Mouse (Mus musculus) heart, embryonic 13.5 days (tissue): ENCODE measurements at regions not wholly inside any gene's neighbourhood (a gene's known extent, or its start where the extent isn't known, plus 50 kb on each side); places are given as distances from the start of the nearest gene placed in this dataset.

Experiments
- ATAC-seq: fragments of 200-750 bp; cut with Nextera tagmentation; 2 replicates; pipeline ENCODE4 v1.8.0; 2017; ENCODE audit warnings: moderate TSS enrichment; ENCODE audit not compliant: insufficient number of reproducible peaks, low FRiP score, low TSS enrichment; ENCODE audit errors: extremely low read depth
- H3K27ac ChIP-seq: fragments of 300-500 bp; sonication (generic); replicated peaks from 2 replicates; pipeline ENCODE4 v1.5.1; 2015; ENCODE audit warnings: moderate library complexity, mild to moderate bottlenecking, inconsistent platforms
- H3K27me3 ChIP-seq: fragments of 300-500 bp; sonication (generic); replicated peaks from 2 replicates; pipeline ENCODE4 v1.6.1; 2015; ENCODE audit warnings: mild to moderate bottlenecking, inconsistent platforms
- H3K36me3 ChIP-seq: fragments of 300-500 bp; sonication (generic); 2 replicates; pipeline ENCODE4 v1.6.1; 2015; ENCODE audit warnings: mild to moderate bottlenecking, inconsistent platforms
- H3K4me1 ChIP-seq: fragments of 300-500 bp; sonication (generic); 2 replicates; pipeline ENCODE4 v1.6.1; 2015; ENCODE audit warnings: inconsistent platforms
- H3K4me2 ChIP-seq: fragments of 300-500 bp; sonication (generic); 2 replicates; pipeline ENCODE4 v1.6.1; 2015; ENCODE audit warnings: inconsistent platforms, mild to moderate bottlenecking, moderate library complexity
- H3K4me3 ChIP-seq: fragments of 300-500 bp; sonication (generic); 2 replicates; pipeline ENCODE4 v1.5.1; 2015; ENCODE audit warnings: moderate library complexity, mild to moderate bottlenecking, inconsistent platforms
- H3K9ac ChIP-seq: fragments of 300-500 bp; sonication (generic); 2 replicates; pipeline ENCODE4 v1.6.1; 2015; ENCODE audit warnings: inconsistent platforms, mild to moderate bottlenecking, moderate library complexity
- H3K9me3 ChIP-seq: fragments of 300-500 bp; sonication (generic); 2 replicates; pipeline ENCODE4 v1.6.1; 2016; ENCODE audit warnings: inconsistent platforms
- WGBS: fragments of 180-500 bp; shearing (Covaris S2); methylation state at CpG from one replicate; pipeline ENCODE4 v1.1.7; 2015; ENCODE audit warnings: mixed read lengths; 5-methylcytosine and 5-hydroxymethylcytosine counted together

DNA sequence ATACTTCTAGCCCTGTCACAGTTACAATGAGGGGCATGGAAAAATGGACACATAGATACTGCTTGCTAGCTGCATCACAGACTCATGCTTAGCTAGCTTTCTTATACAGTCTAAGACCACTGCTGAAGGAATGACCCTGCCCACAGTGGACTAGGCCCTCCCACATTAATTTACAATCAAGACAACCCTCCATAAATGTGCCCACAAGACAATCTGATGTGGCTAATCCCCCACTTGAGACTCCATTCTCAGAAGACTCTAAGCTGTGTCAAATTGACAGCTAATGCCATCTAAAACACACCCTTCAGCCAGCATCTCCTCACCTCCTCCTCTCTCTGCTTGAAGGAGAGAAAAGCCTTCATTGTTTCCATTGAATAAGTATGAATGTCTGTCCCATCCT is 107.8 kb downstream of the 3110018I06Rik start:
- Histone ChIP-seq H3K9me3 (no peaks in the 10 kb centered on the region), H3K27me3 (no peaks in the 10 kb centered on the region), H3K27ac (no peak overlapping the region), H3K4me2 (no peak overlapping the region), H3K4me3 (no peak overlapping the region), H3K36me3 (no peaks in the 10 kb centered on the region), H3K4me1 (no peaks in the 10 kb centered on the region), H3K9ac (no peak overlapping the region)
- ATAC-seq, result no peak

DNA sequence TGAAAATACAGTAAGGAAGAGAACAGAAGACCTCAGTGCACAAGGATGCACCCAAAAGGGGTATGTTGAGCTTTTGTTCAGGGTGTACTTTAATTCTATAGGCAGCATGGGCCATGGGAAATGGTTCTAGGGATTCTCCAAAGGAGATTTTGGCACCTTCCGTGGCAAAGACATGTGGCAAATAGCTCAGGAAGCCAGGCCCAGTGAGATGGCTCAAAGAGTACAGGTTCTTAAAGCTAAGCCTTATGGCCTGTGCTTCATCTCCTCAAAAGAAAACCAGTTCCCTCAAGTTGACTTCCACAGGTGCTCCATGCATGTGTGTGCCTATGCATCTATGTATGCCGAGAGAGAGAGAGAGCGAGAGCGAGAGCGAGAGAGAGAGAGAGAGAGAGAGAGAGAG is 112.1 kb downstream of the 3110018I06Rik start:
- H3K4me2 ChIP-seq, result no peak overlapping the region
- no peak overlapping the region for H3K4me3 ChIP-seq
- H3K4me1 ChIP-seq, result no peaks in the 10 kb centered on the region
- no peak overlapping the region for H3K9ac ChIP-seq
- no peaks in the 10 kb centered on the region for H3K36me3 ChIP-seq
- ATAC-seq, result no peak
- no peaks in the 10 kb centered on the region for H3K9me3 ChIP-seq
- H3K27ac ChIP-seq, result no peak overlapping the region
- no peaks in the 10 kb centered on the region for H3K27me3 ChIP-seq
- WGBS, result 86% methylated on average over 5 of the region's 5 CpGs

DNA sequence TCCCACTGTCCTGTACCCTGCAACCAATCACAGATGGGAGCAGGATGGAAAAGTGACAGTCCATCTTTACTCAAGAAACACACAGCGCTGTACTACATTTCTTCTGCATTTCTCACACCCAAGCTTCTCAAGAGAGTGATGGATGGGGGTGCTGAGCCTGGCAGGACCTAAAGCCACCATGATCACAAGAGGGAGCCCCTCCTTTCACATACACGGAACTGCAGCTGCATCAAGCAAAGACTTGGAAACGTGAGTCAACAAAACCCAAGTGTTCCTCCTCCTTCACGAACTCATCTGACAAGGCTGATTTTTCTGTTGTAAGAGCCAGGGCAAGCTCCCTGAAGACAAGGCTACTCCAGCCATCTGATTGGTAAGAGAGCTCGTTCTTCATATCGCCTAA is 120.5 kb downstream of the 3110018I06Rik start:
- Histone ChIP-seq H3K4me2 (no peak overlapping the region), H3K9ac (no peak overlapping the region), H3K9me3 (peaks cover 4% of the 10 kb centered on the region; the same call in 1 of the 2 replicates), H3K27ac (no peak overlapping the region), H3K4me3 (no peak overlapping the region), H3K27me3 (no peaks in the 10 kb centered on the region), H3K36me3 (no peaks in the 10 kb centered on the region), H3K4me1 (no peaks in the 10 kb centered on the region)
- no peak for ATAC-seq
- WGBS, result 65% methylated on average over 6 of the region's 6 CpGs

DNA sequence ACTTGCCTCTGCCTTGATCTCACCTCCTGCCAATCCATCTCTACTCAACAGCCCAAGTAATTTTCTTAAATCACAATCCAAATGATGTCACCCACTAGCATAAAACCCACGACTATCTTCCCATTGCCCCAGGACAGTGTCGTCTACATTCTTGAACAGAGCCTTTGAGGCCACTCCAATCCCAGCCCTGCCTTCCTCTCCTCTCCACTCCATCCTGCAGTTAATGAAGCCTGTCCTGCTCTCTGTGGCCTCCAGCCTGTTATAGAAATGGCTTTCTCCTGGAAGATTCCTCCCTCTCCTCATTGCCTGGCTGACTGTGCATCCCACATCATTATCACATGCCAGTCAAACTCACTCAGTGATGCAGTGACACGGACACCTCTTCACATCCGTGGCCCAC is 121.6 kb downstream of the 3110018I06Rik start:
- Histone ChIP-seq H3K4me1 (no peaks in the 10 kb centered on the region), H3K36me3 (no peaks in the 10 kb centered on the region), H3K27me3 (no peaks in the 10 kb centered on the region), H3K27ac (no peak overlapping the region), H3K9me3 (peaks cover 4% of the 10 kb centered on the region; the same call in 1 of the 2 replicates), H3K4me2 (no peak overlapping the region), H3K9ac (no peak overlapping the region), H3K4me3 (no peak overlapping the region)
- ATAC-seq, result no peak
- 65% methylated on average over 4 of the region's 4 CpGs for WGBS

DNA sequence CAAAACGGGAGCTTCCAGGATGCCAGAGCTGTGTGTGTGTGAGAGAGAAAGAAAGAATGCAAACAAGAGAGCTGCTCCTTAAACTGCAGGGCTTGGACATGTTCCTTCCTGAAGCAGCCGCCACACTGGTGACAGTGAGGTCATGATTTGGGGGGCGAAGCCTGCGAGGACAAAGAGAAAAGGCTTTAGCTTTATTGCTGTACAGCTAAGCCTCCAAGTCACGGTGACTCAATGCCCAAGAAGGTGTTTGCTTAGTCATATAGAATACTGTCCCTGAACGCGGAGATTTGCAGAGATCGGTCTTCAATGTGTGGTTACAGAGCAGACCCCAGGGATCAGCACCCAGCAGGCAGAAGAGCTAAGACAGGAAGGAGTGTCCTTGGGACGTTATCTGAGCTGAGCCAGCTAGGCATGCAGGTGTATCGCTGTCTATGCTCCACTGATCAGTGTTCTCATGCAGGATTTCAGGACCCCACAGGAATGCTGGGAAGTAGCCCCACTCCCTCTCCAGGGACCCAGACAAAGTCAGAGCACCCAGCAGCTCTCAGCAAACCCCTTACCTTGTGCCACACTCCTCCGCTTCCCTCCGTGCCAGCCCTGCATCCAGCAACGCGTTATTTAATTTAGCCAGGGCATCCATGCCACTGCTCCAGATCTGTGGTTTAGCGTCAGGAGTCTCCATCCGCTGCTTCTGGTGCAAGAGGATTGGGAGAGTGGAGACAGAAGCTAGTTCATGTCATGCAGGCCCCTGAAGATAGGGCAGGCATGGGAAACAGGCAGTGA is 129.0 kb downstream of the 3110018I06Rik start:
- H3K9me3 ChIP-seq, result no peaks in the 10 kb centered on the region
- no peak overlapping the region for H3K9ac ChIP-seq
- 66% methylated on average over 16 of the region's 16 CpGs for WGBS
- no peaks in the 10 kb centered on the region for H3K36me3 ChIP-seq
- ATAC-seq, result no peak
- no peak overlapping the region for H3K4me2 ChIP-seq
- H3K27ac ChIP-seq, result no peak overlapping the region
- H3K27me3 ChIP-seq, result no peaks in the 10 kb centered on the region; the same call in 1 of the 2 replicates
- H3K4me1 ChIP-seq, result no peaks in the 10 kb centered on the region
- H3K4me3 ChIP-seq, result no peak overlapping the region

DNA sequence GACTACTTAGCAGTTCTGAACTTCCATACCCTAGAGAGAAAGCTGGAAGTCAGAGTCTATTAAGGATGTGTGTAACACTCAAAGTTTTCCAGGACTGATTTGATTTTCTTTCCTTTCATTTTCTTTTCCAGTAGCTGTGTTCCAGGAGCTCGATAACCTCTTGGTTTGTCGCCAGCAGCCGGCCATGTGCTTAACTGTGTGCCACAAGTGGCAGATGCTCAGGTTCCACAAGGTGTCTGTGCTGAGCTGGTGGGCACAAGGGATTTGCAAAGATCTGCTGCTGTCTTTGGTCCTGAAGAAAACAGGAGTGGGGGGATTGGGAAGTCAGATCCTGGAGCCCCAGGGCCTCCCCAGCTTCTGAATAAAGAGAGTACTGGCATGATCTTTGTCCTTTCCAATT is 136.0 kb downstream of the 3110018I06Rik start:
- H3K4me2 ChIP-seq, result no peak overlapping the region
- H3K36me3 ChIP-seq, result no peaks in the 10 kb centered on the region
- H3K27me3 ChIP-seq, result no peaks in the 10 kb centered on the region
- no peak for ATAC-seq
- H3K9ac ChIP-seq, result no peak overlapping the region
- no peaks in the 10 kb centered on the region for H3K4me1 ChIP-seq
- no peak overlapping the region for H3K4me3 ChIP-seq
- 44% methylated on average over 3 of the region's 3 CpGs for WGBS
- no peak overlapping the region for H3K27ac ChIP-seq
- H3K9me3 ChIP-seq, result no peaks in the 10 kb centered on the region

DNA sequence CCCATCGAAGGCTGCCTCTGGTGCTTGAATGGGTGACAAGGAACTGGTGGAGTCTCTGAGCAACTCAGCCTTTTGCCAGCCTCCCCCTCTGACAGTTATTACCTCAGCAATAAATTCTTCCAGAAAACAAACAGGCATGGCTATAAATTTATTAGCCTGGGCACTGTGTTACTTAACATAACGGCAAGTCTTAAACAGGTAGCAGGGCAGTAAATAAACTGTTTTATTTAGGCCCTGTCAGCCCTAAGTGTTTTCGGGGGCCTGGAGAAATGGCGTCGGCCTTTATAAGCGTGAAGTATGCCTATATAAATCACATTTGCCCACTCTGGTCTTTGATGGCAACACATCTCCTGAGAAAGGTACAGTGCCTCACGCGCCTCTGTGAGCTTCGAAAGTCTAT is 159.6 kb downstream of the 3110018I06Rik start:
- WGBS, result 87% methylated on average over 9 of the region's 9 CpGs

DNA sequence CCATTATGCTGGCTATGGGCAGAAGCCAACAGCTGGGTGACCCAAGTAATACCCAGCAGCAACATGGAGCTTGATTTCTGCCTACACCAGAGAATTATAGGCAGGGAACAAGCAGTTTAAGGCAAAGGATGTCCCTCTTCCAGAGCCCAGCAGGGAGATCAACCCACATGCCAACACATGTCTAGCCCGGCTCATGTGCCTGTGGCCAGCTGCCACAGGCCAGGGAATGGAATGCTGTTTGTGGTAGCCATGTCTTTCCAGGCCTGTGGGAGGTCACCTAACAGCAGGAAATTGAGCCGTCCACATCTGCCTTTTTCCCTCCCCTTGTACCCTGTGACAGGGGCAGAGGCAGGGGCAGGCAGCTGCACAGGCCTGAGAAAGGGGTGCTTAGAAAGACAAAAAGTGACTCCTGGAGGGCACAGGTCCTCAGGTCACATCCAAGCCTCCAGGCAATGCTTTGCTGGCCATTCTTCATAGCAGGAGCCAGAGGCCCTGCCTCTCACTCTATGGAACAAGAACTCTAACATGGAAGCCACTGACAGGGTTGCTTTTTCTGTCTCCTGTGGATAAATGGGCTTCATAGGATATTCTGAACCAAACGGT is 163.8 kb downstream of the 3110018I06Rik start:
- H3K36me3 ChIP-seq, result no peaks in the 10 kb centered on the region
- no peak for ATAC-seq
- no peak overlapping the region for H3K4me2 ChIP-seq
- no peak overlapping the region for H3K4me3 ChIP-seq
- no peak overlapping the region for H3K9ac ChIP-seq
- WGBS, result 47% methylated on average over 3 of the region's 3 CpGs
- H3K9me3 ChIP-seq, result no peaks in the 10 kb centered on the region
- peaks cover 13% of the 10 kb centered on the region for H3K4me1 ChIP-seq
- no peaks in the 10 kb centered on the region for H3K27me3 ChIP-seq
- H3K27ac ChIP-seq, result no peak overlapping the region

More for the DNA sequence above, 159.6 kb downstream of the 3110018I06Rik start:
- no peak overlapping the region for H3K4me3 ChIP-seq
- H3K36me3 ChIP-seq, result no peaks in the 10 kb centered on the region
- no peak for ATAC-seq
- no peak overlapping the region for H3K9ac ChIP-seq
- peaks cover 3% of the 10 kb centered on the region for H3K4me1 ChIP-seq
- H3K9me3 ChIP-seq, result no peaks in the 10 kb centered on the region
- H3K4me2 ChIP-seq, result no peak overlapping the region
- no peak overlapping the region for H3K27ac ChIP-seq
- no peaks in the 10 kb centered on the region for H3K27me3 ChIP-seq

DNA sequence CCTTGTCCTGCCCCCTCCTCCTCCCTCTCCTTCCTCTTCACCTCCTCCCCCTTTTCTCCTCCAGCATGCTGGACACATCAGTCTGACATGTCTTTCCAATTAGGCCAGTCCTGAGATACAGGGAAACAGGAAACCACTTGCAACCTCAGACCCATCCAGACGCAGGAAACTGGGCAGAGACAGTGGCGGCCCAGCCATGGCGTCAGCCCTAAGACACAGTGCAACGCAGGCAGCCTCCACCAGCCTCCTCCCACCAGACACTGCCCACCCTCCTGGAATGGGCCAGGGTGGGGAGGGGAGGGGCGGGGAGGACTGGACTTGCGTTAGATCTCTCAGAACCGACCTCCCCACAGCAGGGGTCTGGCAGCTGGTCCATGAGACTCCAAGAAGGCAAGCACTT is 164.7 kb downstream of the 3110018I06Rik start:
- no peak overlapping the region for H3K4me3 ChIP-seq
- no peak overlapping the region for H3K4me2 ChIP-seq
- H3K4me1 ChIP-seq, result peaks cover 13% of the 10 kb centered on the region
- 15% methylated on average over 7 of the region's 7 CpGs for WGBS
- no peaks in the 10 kb centered on the region for H3K36me3 ChIP-seq
- H3K27ac ChIP-seq, result no peak overlapping the region
- no peak for ATAC-seq
- H3K9me3 ChIP-seq, result no peaks in the 10 kb centered on the region
- H3K27me3 ChIP-seq, result no peaks in the 10 kb centered on the region
- H3K9ac ChIP-seq, result no peak overlapping the region

DNA sequence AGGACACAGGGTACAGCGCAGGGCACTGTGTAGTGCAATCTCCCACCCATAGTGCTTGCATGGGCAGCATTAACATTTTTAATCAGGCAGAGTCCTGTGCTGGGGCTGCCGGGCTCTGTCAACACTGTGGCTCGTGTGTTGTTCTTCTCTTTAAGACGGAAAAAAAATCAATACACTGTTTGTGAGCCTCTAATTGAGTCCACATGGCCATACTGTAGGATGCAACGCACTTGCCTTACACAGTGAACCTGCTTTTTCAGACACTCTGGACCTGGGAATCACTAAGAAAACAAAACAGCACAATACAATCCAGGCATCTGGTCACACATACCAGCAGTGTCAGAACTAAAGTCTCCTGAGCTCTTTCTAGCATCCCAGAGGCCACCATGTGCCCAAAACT is 168.4 kb downstream of the 3110018I06Rik start:
- Histone ChIP-seq H3K27ac (no peak overlapping the region), H3K4me1 (peaks cover 13% of the 10 kb centered on the region), H3K9me3 (no peaks in the 10 kb centered on the region), H3K9ac (no peak overlapping the region), H3K27me3 (no peaks in the 10 kb centered on the region), H3K4me2 (no peak overlapping the region), H3K4me3 (no peak overlapping the region), H3K36me3 (no peaks in the 10 kb centered on the region)
- ATAC-seq, result no peak
- 55% methylated on average over 5 of the region's 5 CpGs for WGBS

DNA sequence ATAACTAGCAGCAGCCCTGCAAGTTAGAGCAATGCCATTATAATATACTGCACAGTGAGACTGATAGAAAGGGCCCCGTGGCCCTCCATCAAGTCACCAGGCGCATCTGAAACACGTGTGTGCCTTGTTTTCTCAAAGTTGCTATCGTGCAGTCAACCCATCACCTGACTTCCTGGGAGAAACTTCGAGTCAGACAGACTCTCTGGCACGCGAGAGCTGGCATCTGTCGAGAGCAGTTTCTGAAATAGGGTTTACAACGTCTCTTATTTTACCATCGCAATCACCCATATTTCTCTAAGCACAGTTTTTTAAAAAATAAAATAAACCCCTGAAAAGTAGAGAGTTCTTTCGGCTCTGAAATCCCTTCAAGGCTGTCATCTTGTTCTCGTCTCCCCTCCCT is 169.8 kb downstream of the 3110018I06Rik start:
- Histone ChIP-seq H3K4me1 (peaks cover 8% of the 10 kb centered on the region), H3K9me3 (no peaks in the 10 kb centered on the region), H3K27me3 (no peaks in the 10 kb centered on the region), H3K36me3 (no peaks in the 10 kb centered on the region), H3K27ac (no peak overlapping the region), H3K9ac (no peak overlapping the region), H3K4me3 (no peak overlapping the region), H3K4me2 (no peak overlapping the region)
- 83% methylated on average over 12 of the region's 12 CpGs for WGBS
- no peak for ATAC-seq

DNA sequence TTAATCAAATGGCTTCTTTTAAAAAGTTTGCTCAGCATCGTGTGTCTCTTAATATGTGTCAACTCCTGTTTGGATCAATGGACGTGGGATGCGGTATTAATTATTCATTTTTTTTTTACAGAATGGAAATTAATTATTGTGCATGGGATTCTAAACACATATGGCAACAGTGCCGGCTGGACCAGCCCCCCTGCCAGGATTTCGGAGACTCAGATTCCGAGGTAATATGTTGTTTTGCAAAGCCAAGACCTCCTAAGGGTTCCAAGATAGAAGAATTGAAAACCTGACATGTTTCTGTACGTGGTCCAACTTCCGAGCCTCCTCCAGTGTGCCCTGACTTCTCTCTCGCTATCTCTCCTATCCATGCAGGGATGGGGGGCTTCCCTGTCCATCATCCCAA is 170.4 kb downstream of the 3110018I06Rik start:
- H3K27me3 ChIP-seq, result no peaks in the 10 kb centered on the region
- peaks cover 5% of the 10 kb centered on the region; the same call in 1 of the 2 replicates for H3K4me1 ChIP-seq
- no peaks in the 10 kb centered on the region for H3K9me3 ChIP-seq
- 75% methylated on average over 9 of the region's 9 CpGs for WGBS
- ATAC-seq, result no peak
- no peak overlapping the region for H3K9ac ChIP-seq
- H3K36me3 ChIP-seq, result no peaks in the 10 kb centered on the region
- no peak overlapping the region for H3K4me2 ChIP-seq
- no peak overlapping the region for H3K27ac ChIP-seq
- H3K4me3 ChIP-seq, result no peak overlapping the region
